Mouse (Mus musculus) B cell, adult 62 days (primary cell): ENCODE results near the gene Zscan4d. TPM values are rescaled to one million over a fixed set of nuclear protein-coding genes. Genes with fewer than 3 reads are reported as not detected.

Source experiments
- total RNA-seq: library from RNA; stranded (reverse); gene quantifications from 4 replicates; pipeline ENCODE4 v1.2.4, GENCODE M21; 2023

The Zscan4d gene
- not detected in 4 replicates for total RNA-seq

DNA sequence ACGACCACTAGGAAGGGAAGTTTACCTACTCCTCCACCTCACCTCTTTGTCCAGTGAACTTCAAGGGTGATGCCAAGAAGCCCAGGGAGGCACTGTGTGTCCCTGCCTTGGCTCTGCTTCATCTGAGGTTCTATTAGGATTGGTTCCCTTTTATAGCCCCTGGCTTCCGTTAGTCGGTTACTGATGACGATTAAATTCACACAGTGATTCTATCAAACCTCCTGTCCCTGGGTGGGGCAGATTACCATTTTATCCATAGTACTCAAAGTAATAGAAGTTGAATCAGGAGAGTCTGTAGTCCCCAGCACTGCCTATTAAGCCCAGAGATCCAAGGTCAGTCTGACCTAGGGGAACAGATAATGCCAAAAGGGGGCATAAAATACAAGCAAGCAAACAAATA lies at the start of gene Zscan4d:
Gene Zscan4d, minus strand, starts transcription at position 101 of the 400 bp plus-strand sequence.

Other genes starting within 250 kb of the Zscan4d start
- gene Zscan4c, start 160.4 kb downstream of the Zscan4d start, total RNA-seq, result not detected in 4 replicates
- gene Zscan4-ps1, start 96.5 kb downstream of the Zscan4d start, total RNA-seq, result not detected in 4 replicates
- not detected in 4 replicates for gene Zscan4e, start 144.5 kb upstream of the Zscan4d start, total RNA-seq
- not detected in 4 replicates for gene Zscan4f, start 231.8 kb upstream of the Zscan4d start, total RNA-seq